Mouse (Mus musculus) kidney, postnatal 0 days (tissue): ENCODE measurements at regions not wholly inside any gene's neighbourhood (a gene's known extent, or its start where the extent isn't known, plus 50 kb on each side); places are given as distances from the start of the nearest gene placed in this dataset.

Experiments
- ATAC-seq: fragments of 200-750 bp; cut with Nextera tagmentation; replicated peaks from 2 replicates; pipeline ENCODE4 v1.8.0; 2017; ENCODE audit warnings: low read depth, moderate number of reproducible peaks, moderate TSS enrichment, moderate library complexity; ENCODE audit not compliant: low FRiP score
- DNase-seq: peaks from one replicate; pipeline ENCODE4 v3.0.0-alpha.2; 2016; ENCODE audit warnings: low spot score
- H3K27ac ChIP-seq: fragments of 300-500 bp; sonication (generic); 2 replicates; pipeline ENCODE4 v1.5.1; 2014; ENCODE audit warnings: mild to moderate bottlenecking
- H3K27me3 ChIP-seq: fragments of 300-500 bp; sonication (generic); 2 replicates; pipeline ENCODE4 v1.6.1; 2014; ENCODE audit warnings: low read length, mixed read lengths; ENCODE audit not compliant: insufficient read depth
- H3K36me3 ChIP-seq: fragments of 300-500 bp; sonication (generic); 2 replicates; pipeline ENCODE4 v1.6.1; 2014; ENCODE audit warnings: low read length, mixed read lengths; ENCODE audit not compliant: insufficient read depth
- H3K4me1 ChIP-seq: fragments of 300-500 bp; sonication (generic); replicated peaks from 2 replicates; pipeline ENCODE4 v1.6.1; 2014; ENCODE audit warnings: antibody characterized with exemption, low read length, mixed read lengths; ENCODE audit not compliant: insufficient read depth
- H3K4me2 ChIP-seq: fragments of 300-500 bp; sonication (generic); 2 replicates; pipeline ENCODE4 v1.6.1; 2014; ENCODE audit warnings: mild to moderate bottlenecking, low read length, moderate library complexity, mixed read lengths
- H3K4me3 ChIP-seq: fragments of 300-500 bp; sonication (generic); replicated peaks from 2 replicates; pipeline ENCODE4 v1.5.1; 2014; ENCODE audit warnings: low read depth, low read length
- H3K9ac ChIP-seq: fragments of 300-500 bp; sonication (generic); 2 replicates; pipeline ENCODE4 v1.6.1; 2014; ENCODE audit warnings: low read depth, low read length
- H3K9me3 ChIP-seq: fragments of 300-500 bp; sonication (generic); replicated peaks from 2 replicates; pipeline ENCODE4 v1.6.1; 2016; ENCODE audit warnings: low read length, inconsistent platforms, mixed read lengths
- CTCF ChIP-seq: IDR thresholded peaks from 2 replicates; pipeline ENCODE4 v1.5.1; 2016; ENCODE audit warnings: antibody characterized with exemption, low read depth, mild to moderate bottlenecking, moderate library complexity
- WGBS: fragments of 180-500 bp; shearing (Covaris S2); extraction: QIAGEN DNeasy Blood & Tissue Kit; methylation state at CpG from one replicate; pipeline ENCODE4 v1.1.7; 2014; 5-methylcytosine and 5-hydroxymethylcytosine counted together

DNA sequence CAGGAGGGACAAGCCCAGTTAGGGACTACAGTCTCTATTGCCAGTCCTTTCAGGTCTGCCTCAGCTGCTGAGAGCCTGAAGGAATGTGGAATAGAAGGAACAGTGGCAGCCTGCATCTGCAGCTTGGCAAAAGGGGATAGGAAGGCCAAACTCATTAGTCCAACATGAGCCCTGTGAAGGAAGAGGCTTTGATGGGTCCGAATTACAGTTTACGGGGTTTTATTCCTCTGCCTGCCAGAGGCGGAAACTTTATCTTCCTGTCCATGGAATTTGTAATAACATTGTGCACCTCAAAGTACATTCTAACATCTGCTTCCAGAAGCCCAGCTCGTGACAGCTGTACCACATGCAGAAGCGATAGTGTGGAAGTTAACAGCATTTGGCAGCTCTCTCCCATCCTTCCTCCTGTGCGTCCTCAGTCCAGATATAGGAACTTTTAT lies 530.9 kb downstream of the Ptprc start:
- ATAC-seq (no peak; the same call in 1 of the 2 replicates), DNase-seq (peak; percentile 69)
- no peak for TF ChIP-seq CTCF
- H3K36me3 ChIP-seq: no peaks in the 10 kb centered on the region
- H3K9ac ChIP-seq: no peak overlapping the region
- WGBS: 25% methylated on average over 6 of the region's 6 CpGs
- no peaks in the 10 kb centered on the region for H3K9me3 ChIP-seq
- no peak overlapping the region for H3K4me3 ChIP-seq
- no peaks in the 10 kb centered on the region for H3K27me3 ChIP-seq
- H3K4me2 ChIP-seq: no peak overlapping the region
- no peak overlapping the region for H3K27ac ChIP-seq
- H3K4me1 ChIP-seq: no peaks in the 10 kb centered on the region

DNA sequence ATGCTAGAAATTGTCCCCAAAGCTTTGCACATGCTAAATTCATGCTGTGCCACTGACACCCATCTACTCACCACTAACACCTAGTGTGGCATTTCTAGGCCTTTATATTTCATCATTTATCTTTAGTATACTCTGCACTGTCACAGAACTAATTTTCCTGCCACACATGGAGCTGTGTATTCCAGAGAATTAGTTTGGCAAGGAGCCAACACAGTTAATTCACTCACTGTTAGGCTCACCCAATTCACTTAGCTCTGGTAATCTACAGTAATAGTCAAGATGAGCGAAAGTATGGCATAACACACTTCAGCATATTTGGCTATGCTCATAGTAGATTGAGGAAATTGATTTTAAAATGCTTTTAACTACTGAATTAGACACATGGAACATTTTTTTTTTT lies 532.0 kb downstream of the Ptprc start:
- H3K4me3 ChIP-seq: no peak overlapping the region
- ATAC-seq (no peak), DNase-seq (no peak)
- no peak overlapping the region for H3K27ac ChIP-seq
- WGBS: 95% methylated on average over 1 of the region's 1 CpGs
- H3K27me3 ChIP-seq: no peaks in the 10 kb centered on the region
- no peaks in the 10 kb centered on the region for H3K9me3 ChIP-seq
- no peak overlapping the region for H3K4me2 ChIP-seq
- H3K36me3 ChIP-seq: no peaks in the 10 kb centered on the region
- H3K9ac ChIP-seq: no peak overlapping the region
- no peak for TF ChIP-seq CTCF
- H3K4me1 ChIP-seq: no peaks in the 10 kb centered on the region

DNA sequence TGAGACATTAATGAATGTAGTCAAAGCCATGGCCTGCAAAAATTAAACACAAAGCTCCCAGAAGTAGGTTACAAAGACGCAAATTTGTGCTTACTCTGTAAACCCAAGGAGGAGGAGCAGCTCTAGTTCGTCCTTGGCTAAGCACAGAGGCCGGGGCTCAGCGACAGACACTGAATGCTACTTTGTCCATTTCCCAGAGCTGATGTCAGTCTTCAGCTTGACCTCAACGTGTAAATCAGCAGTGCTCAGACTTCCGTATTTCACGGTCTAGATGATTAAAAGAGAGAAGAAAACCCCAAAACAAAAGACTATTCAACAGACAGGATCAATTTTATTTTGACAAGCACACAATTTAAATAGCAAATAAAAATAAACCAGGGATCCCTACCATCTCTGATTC lies 534.7 kb downstream of the Ptprc start:
- 19% methylated on average over 7 of the region's 7 CpGs for WGBS

DNA sequence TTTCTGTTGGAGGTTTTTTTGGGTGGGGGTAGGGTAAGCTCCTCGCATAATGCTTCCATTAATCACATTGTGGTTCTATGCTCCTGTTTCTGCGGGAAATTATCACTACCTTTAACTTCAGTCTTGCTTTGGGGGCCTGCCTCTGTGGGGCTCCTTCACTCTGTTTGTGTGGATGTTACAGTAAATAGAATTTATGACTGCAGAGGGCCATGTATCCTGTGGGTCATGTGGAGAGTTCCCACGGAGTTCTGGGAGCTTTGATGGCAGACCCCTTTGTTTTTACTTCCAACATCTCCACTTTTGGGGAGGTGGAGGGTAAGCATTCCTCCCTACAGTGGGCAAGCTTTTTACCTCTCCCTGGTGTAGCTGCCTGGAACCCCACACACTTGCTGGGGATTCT lies 538.6 kb downstream of the Ptprc start:
- Histone ChIP-seq H3K27ac (no peak overlapping the region), H3K9ac (no peak overlapping the region), H3K36me3 (no peaks in the 10 kb centered on the region), H3K27me3 (no peaks in the 10 kb centered on the region), H3K4me2 (no peak overlapping the region), H3K9me3 (no peaks in the 10 kb centered on the region), H3K4me3 (no peak overlapping the region), H3K4me1 (no peaks in the 10 kb centered on the region)
- 27% methylated on average over 3 of the region's 3 CpGs for WGBS
- ATAC-seq (no peak), DNase-seq (peak; percentile 59)
- TF ChIP-seq CTCF: no peak

More for the DNA sequence above, 534.7 kb downstream of the Ptprc start:
- ATAC-seq (no peak), DNase-seq (no peak)
- no peak for TF ChIP-seq CTCF
- Histone ChIP-seq H3K4me3 (no peak overlapping the region), H3K27me3 (no peaks in the 10 kb centered on the region), H3K4me1 (no peaks in the 10 kb centered on the region), H3K4me2 (no peak overlapping the region), H3K9me3 (no peaks in the 10 kb centered on the region), H3K36me3 (no peaks in the 10 kb centered on the region), H3K9ac (no peak overlapping the region), H3K27ac (no peak overlapping the region)

DNA sequence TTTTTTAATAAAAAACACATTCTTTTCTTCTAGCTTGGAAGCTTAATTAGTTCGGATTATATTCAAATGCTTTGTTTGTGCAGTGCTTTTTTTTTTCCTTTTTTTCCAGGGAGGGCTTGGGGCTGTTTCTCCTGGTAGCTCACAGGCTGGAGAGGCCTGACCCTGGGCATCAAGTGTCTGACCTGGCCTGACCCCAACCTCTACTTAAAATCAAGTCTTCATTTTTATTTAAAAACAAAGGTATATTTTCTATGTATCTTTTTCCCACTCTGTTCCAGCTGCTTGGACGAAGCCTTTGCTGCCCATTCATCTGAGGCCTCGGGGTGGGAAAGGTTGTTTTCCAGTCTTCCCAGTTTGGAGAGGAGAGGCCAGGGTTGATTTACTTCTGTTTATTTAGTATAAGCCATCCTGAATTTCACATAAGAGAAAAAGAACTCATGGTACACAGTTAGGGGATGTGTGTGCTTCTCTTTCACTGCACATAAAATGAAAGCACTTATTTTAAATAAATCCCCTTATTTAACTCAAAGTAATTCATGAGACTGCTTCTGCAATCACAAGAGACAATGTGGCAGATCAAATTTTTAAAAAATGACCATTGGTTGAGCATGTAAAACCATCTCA lies 539.1 kb downstream of the Ptprc start:
- no peaks in the 10 kb centered on the region for H3K4me1 ChIP-seq

DNA sequence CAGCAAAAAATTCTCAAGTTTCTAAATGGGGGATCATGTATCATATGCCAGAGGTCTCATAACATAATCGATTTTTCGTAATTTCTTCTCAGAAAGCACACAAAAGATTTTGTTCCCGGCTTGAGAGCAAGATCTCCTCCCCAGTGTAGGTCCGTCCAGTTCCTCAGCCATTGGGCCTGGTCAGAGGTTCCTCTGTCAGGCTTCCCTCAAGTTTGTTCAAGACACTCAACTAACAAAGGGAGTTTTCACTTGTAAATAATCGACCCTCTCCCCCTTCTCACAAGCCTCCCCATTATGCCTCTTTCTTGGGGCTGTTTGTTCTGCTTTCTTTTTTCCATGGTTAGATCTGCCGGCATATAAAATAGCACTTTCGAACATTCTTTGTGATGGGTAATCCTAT lies 539.7 kb downstream of the Ptprc start:
- Histone ChIP-seq H3K4me3 (no peak overlapping the region), H3K27me3 (no peaks in the 10 kb centered on the region), H3K4me2 (no peak overlapping the region), H3K4me1 (no peaks in the 10 kb centered on the region), H3K9me3 (no peaks in the 10 kb centered on the region), H3K9ac (no peak overlapping the region), H3K27ac (no peak overlapping the region), H3K36me3 (no peaks in the 10 kb centered on the region)
- 54% methylated on average over 7 of the region's 7 CpGs for WGBS
- ATAC-seq (no peak), DNase-seq (no peak)
- no peak for TF ChIP-seq CTCF

More for the DNA sequence above, 539.1 kb downstream of the Ptprc start:
- Histone ChIP-seq H3K36me3 (no peaks in the 10 kb centered on the region), H3K27ac (no peak overlapping the region), H3K9ac (no peak overlapping the region), H3K9me3 (no peaks in the 10 kb centered on the region), H3K27me3 (no peaks in the 10 kb centered on the region), H3K4me2 (no peak overlapping the region), H3K4me3 (no peak overlapping the region)
- peak; percentile 44 for DNase-seq
- WGBS: 24% methylated on average over 3 of the region's 3 CpGs
- ATAC-seq: no peak
- TF ChIP-seq CTCF: no peak

DNA sequence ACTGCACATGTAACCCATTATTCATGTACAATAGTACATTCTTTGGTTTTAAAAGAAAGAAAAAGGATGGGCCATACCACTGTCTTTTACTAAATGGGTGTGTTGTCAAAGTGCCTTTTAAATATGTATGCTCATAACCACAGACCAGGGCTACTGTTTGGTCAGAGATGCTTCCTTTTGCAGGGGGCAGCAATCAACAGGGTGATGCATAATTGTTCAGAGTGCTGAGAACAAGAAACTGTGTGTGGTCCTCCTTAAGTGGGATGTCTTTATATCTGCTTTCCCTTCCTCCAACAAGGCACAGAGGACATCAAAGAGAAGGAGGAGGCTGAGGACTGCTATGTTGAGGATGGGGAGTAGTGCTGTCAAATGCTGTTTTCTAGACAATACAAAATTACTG lies 544.0 kb downstream of the Ptprc start:
- Histone ChIP-seq H3K4me2 (no peak overlapping the region), H3K9me3 (no peaks in the 10 kb centered on the region), H3K27me3 (no peaks in the 10 kb centered on the region), H3K27ac (no peak overlapping the region), H3K4me1 (no peaks in the 10 kb centered on the region), H3K4me3 (no peak overlapping the region), H3K9ac (no peak overlapping the region), H3K36me3 (no peaks in the 10 kb centered on the region)
- TF ChIP-seq CTCF: no peak
- DNase-seq (no peak), ATAC-seq (no peak)
